Mouse (Mus musculus) liver, embryonic 14.5 days (tissue): Measurements from ENCODE around the gene Rsad2.

Experiments used
- CTCF ChIP-seq: IDR thresholded peaks from 2 replicates; pipeline ENCODE4 v1.5.1; 2016; ENCODE audit warnings: antibody characterized with exemption, low read depth, control low read depth
- EP300 ChIP-seq: IDR thresholded peaks from 2 replicates; pipeline ENCODE4 v1.6.1; 2016; ENCODE audit warnings: antibody characterized with exemption, low read depth

DNA sequence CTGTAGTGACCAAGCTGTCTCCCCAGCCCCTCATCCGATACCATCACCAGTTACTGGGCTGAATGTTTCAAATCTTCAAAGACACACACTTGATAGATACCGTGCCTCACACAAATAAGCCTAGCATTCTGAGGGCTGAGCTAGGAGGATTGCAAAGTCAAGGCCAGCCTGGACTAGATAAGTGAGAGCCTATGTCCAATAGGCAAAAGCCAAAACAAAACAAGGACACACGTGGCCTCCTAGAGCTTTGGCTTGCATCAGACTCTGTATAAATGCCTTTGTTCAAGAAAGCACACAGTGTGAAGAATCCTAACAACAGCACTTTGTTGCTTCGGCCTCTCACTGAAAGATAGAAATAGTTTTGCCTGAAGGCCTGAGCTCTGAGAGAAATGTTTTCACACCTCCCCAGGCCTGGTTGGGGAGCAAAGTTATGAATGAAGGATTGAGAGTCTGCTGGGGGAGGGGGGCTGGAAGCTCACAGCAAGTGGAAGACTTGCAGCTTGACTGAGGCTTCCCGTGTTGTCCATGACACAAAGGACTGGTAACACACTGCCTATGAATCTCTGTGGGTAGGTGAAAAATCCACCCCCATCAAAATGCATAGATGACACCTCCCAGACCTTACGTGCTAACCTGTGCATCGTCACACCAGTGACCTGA, 39.5 kb downstream of the Rsad2 start:
- TF ChIP-seq CTCF: no peak
- TF ChIP-seq EP300: no peak
